Mouse (Mus musculus) forebrain, embryonic 14.5 days (tissue): Measurements from ENCODE around the gene Ezr. TPM values are rescaled to one million over a fixed set of nuclear protein-coding genes. Genes with fewer than 3 reads are reported as not detected.
A peak's percentile ranks its signal among the peaks of the same experiment; 100 is the strongest.

Source experiments
- ATAC-seq: fragments of 200-750 bp; cut with Nextera tagmentation; 2 replicates; pipeline ENCODE4 v1.8.0; 2017; ENCODE audit warnings: mild to moderate bottlenecking, moderate library complexity
- DNase-seq: peaks from one replicate; pipeline ENCODE4 v3.0.0-alpha.2; 2015; ENCODE audit warnings: low spot score
- H3K27ac ChIP-seq: fragments of 300-500 bp; sonication (generic); 2 replicates; pipeline ENCODE4 v1.5.1; 2014; ENCODE audit warnings: low read depth, mild to moderate bottlenecking, control low read depth, low read length, moderate library complexity
- H3K27me3 ChIP-seq: fragments of 300-500 bp; sonication (generic); replicated peaks from 2 replicates; pipeline ENCODE4 v1.6.1; 2014; ENCODE audit warnings: low read length, control low read depth, mixed read lengths; ENCODE audit not compliant: control insufficient read depth, insufficient read depth
- H3K36me3 ChIP-seq: fragments of 300-500 bp; sonication (generic); 2 replicates; pipeline ENCODE4 v1.6.1; 2014; ENCODE audit warnings: low read length, control low read depth; ENCODE audit not compliant: control insufficient read depth, insufficient read depth
- H3K4me1 ChIP-seq: fragments of 300-500 bp; sonication (generic); 2 replicates; pipeline ENCODE4 v1.6.1; 2014; ENCODE audit warnings: antibody characterized with exemption, low read length, control low read depth; ENCODE audit not compliant: control insufficient read depth, insufficient read depth
- H3K4me2 ChIP-seq: fragments of 300-500 bp; sonication (generic); 2 replicates; pipeline ENCODE4 v1.6.1; 2014; ENCODE audit warnings: mild to moderate bottlenecking, control low read depth, low read length
- H3K4me3 ChIP-seq: fragments of 300-500 bp; sonication (generic); 2 replicates; pipeline ENCODE4 v1.5.1; 2014; ENCODE audit warnings: low read depth, low read length, control low read depth
- H3K9ac ChIP-seq: fragments of 300-500 bp; sonication (generic); 2 replicates; pipeline ENCODE4 v1.6.1; 2014; ENCODE audit warnings: mild to moderate bottlenecking, low read length, control low read depth, moderate library complexity
- H3K9me3 ChIP-seq: fragments of 300-500 bp; sonication (generic); replicated peaks from 2 replicates; pipeline ENCODE4 v1.6.1; 2016; ENCODE audit warnings: low read length, control low read depth, mixed read lengths; ENCODE audit not compliant: control insufficient read depth
- WGBS: fragments of 180-500 bp; shearing (Covaris S2); extraction: QIAGEN DNeasy Blood & Tissue Kit; methylation state at CpG from one replicate; pipeline ENCODE4 v1.1.7; 2014; 5-methylcytosine and 5-hydroxymethylcytosine counted together
- polyA plus RNA-seq: library from polyadenylated mRNA; unstranded; fragments of >200 nt; fragmentation: Nextera tagmentation; extraction: Ambion mirVana; gene quantifications from 2 replicates; pipeline ENCODE4 v1.2.1, GENCODE M21; 2014

The Ezr gene
- polyA plus RNA-seq, 1 experiment from 2014 or later: 94.0 TPM

GRCm38 (mm10) chr17:6776576-6776975 is 6.0 kb downstream of the Ezr start:
- 28% methylated on average over 5 of the region's 5 CpGs for WGBS

GRCm38 (mm10) chr17:6776123-6776522 is 6.5 kb downstream of the Ezr start:
- peaks cover 12% of the 10 kb centered on the region for H3K4me1 ChIP-seq
- H3K4me3 ChIP-seq: no peak overlapping the region
- ATAC-seq: no peak
- 40% methylated on average over 6 of the region's 6 CpGs for WGBS
- H3K4me2 ChIP-seq: peak overlapping the region; percentile 12; the same call in 1 of the 2 replicates
- no peaks in the 10 kb centered on the region for H3K27me3 ChIP-seq
- no peaks in the 10 kb centered on the region for H3K9me3 ChIP-seq
- no peak overlapping the region for H3K9ac ChIP-seq
- no peak overlapping the region for H3K27ac ChIP-seq
- DNase-seq: no peak
- H3K36me3 ChIP-seq: no peaks in the 10 kb centered on the region

More at GRCm38 (mm10) chr17:6776576-6776975, 6.0 kb downstream of the Ezr start:
- peaks cover 12% of the 10 kb centered on the region for H3K4me1 ChIP-seq
- H3K4me3 ChIP-seq: no peak overlapping the region
- H3K36me3 ChIP-seq: no peaks in the 10 kb centered on the region
- ATAC-seq (no peak), DNase-seq (no peak)
- H3K27me3 ChIP-seq: no peaks in the 10 kb centered on the region
- H3K27ac ChIP-seq: no peak overlapping the region
- no peaks in the 10 kb centered on the region for H3K9me3 ChIP-seq
- peak overlapping the region; percentile 12; the same call in 1 of the 2 replicates for H3K4me2 ChIP-seq
- 0 out of 2 replicates have a peak overlapping the region, but pooled peaks have one; percentile 7 for H3K9ac ChIP-seq

GRCm38 (mm10) chr17:6775671-6776070 is 6.9 kb downstream of the Ezr start:
- Histone ChIP-seq H3K4me3 (no peak overlapping the region), H3K36me3 (no peaks in the 10 kb centered on the region), H3K4me1 (peaks cover 12% of the 10 kb centered on the region), H3K9ac (no peak overlapping the region), H3K27ac (no peak overlapping the region), H3K27me3 (no peaks in the 10 kb centered on the region), H3K4me2 (no peak overlapping the region), H3K9me3 (no peaks in the 10 kb centered on the region)
- no peak for ATAC-seq
- no peak for DNase-seq
- WGBS: 71% methylated on average over 4 of the region's 4 CpGs

- 80% methylated on average over 9 of the region's 9 CpGs for WGBS
- H3K9me3 ChIP-seq: no peaks in the 10 kb centered on the region
- peaks cover 12% of the 10 kb centered on the region for H3K4me1 ChIP-seq
- DNase-seq (no peak), ATAC-seq (no peak)
- H3K36me3 ChIP-seq: no peaks in the 10 kb centered on the region
- no peak overlapping the region for H3K4me2 ChIP-seq
- no peak overlapping the region for H3K9ac ChIP-seq
- no peak overlapping the region for H3K27ac ChIP-seq
- no peak overlapping the region for H3K4me3 ChIP-seq
- no peaks in the 10 kb centered on the region for H3K27me3 ChIP-seq
These were observed 7.4 kb downstream of the Ezr start for GRCm38 (mm10) chr17:6775221-6775620.

GRCm38 (mm10) chr17:6773249-6773966 is 9.2 kb downstream of the Ezr start:
- H3K9me3 ChIP-seq: no peaks in the 10 kb centered on the region
- H3K9ac ChIP-seq: no peak overlapping the region
- no peaks in the 10 kb centered on the region for H3K27me3 ChIP-seq
- H3K4me1 ChIP-seq: peaks cover 6% of the 10 kb centered on the region
- H3K4me3 ChIP-seq: no peak overlapping the region
- no peaks in the 10 kb centered on the region for H3K36me3 ChIP-seq
- DNase-seq: no peak
- ATAC-seq: no peak
- no peak overlapping the region for H3K4me2 ChIP-seq
- H3K27ac ChIP-seq: 0 out of 2 replicates have a peak overlapping the region, but pooled peaks have one; percentile 9
- WGBS: 89% methylated on average over 14 of the region's 14 CpGs

- H3K4me3 ChIP-seq: no peak overlapping the region
- H3K27ac ChIP-seq: no peak overlapping the region
- no peak overlapping the region for H3K4me2 ChIP-seq
- ATAC-seq (no peak), DNase-seq (no peak)
- 81% methylated on average over 5 of the region's 5 CpGs for WGBS
- H3K36me3 ChIP-seq: no peaks in the 10 kb centered on the region
- H3K4me1 ChIP-seq: peaks cover 6% of the 10 kb centered on the region
- H3K9ac ChIP-seq: no peak overlapping the region
- no peaks in the 10 kb centered on the region for H3K27me3 ChIP-seq
- H3K9me3 ChIP-seq: no peaks in the 10 kb centered on the region
These were observed 10.2 kb downstream of the Ezr start for GRCm38 (mm10) chr17:6772490-6772773.

- 81% methylated on average over 16 of the region's 16 CpGs for WGBS
- Histone ChIP-seq H3K36me3 (no peaks in the 10 kb centered on the region), H3K4me1 (peaks cover 6% of the 10 kb centered on the region), H3K4me3 (no peak overlapping the region), H3K27ac (no peak overlapping the region), H3K9ac (no peak overlapping the region), H3K9me3 (no peaks in the 10 kb centered on the region), H3K4me2 (no peak overlapping the region), H3K27me3 (no peaks in the 10 kb centered on the region)
- DNase-seq: no peak
- no peak for ATAC-seq
These were observed 10.7 kb downstream of the Ezr start for GRCm38 (mm10) chr17:6771661-6772489.

GRCm38 (mm10) chr17:6769602-6770001 is 13.0 kb downstream of the Ezr start:
- DNase-seq (peak; percentile 33), ATAC-seq (no peak)
- no peaks in the 10 kb centered on the region for H3K36me3 ChIP-seq
- no peaks in the 10 kb centered on the region; the same call in none of the 2 replicates for H3K4me1 ChIP-seq
- H3K27ac ChIP-seq: no peak overlapping the region
- no peak overlapping the region for H3K9ac ChIP-seq
- WGBS: 76% methylated on average over 4 of the region's 4 CpGs
- H3K4me2 ChIP-seq: no peak overlapping the region
- H3K27me3 ChIP-seq: no peaks in the 10 kb centered on the region
- no peak overlapping the region for H3K4me3 ChIP-seq
- no peaks in the 10 kb centered on the region for H3K9me3 ChIP-seq

- Histone ChIP-seq H3K27ac (no peak overlapping the region), H3K4me2 (no peak overlapping the region), H3K36me3 (no peaks in the 10 kb centered on the region), H3K27me3 (no peaks in the 10 kb centered on the region), H3K9ac (no peak overlapping the region), H3K4me1 (peaks cover 8% of the 10 kb centered on the region), H3K9me3 (no peaks in the 10 kb centered on the region), H3K4me3 (no peak overlapping the region)
- 93% methylated on average over 5 of the region's 5 CpGs for WGBS
- no peak for ATAC-seq
- DNase-seq: no peak
These were observed 14.2 kb downstream of the Ezr start for GRCm38 (mm10) chr17:6768301-6768788.
